Mouse (Mus musculus) liver, adult 2 months (tissue): ENCODE results near the gene Fis1.

ENCODE experiments used
- CTCF ChIP-seq: fragments of 200-500 bp; IDR thresholded peaks from 2 replicates; pipeline ENCODE4 v1.5.1; 2011; ENCODE audit warnings: low read depth, low read length, control low read depth
- POLR2A ChIP-seq: fragments of 200-500 bp; IDR thresholded peaks from 2 replicates; pipeline ENCODE4 v1.6.1; 2011; ENCODE audit warnings: low read length, control low read depth; ENCODE audit not compliant: insufficient read depth; ENCODE audit errors: extremely low read depth

DNA sequence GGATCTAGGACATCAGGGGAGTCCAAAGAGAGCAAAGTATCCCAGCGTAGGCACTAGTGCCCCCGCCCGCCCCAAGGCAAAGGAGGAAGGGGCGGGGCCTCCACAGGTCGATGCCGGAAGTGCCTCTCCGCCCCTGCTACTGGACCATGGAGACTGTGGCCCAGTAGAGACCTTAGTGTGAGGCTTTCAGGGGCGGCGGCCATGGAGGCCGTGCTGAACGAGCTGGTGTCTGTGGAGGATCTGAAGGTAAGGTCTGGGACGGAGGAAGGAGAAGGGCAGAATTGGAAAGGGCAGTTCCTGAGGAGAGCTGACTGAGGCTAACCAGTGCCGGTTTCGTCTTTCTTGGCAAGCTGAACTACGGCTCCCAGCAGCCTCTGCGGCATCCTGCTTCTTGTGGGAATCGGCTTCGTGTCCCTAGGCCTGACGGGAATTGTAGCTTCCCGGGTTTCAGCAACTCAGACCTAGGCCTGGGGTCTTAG lies 8.9 kb downstream of the Fis1 start:
- TF ChIP-seq CTCF (no peak; the same call in 1 of the 2 replicates), POLR2A (peak; percentile 72; the same call in 1 of the 2 replicates)
